Mouse (Mus musculus) cerebellum, adult 2 months (tissue): ENCODE measurements around the gene Plbd1. TPM values are rescaled to one million over a fixed set of nuclear protein-coding genes. Genes with fewer than 3 reads are reported as not detected.

ENCODE experiments used
- DNase-seq, 2 experiments: peaks; one replicate each; pipeline ENCODE4 v3.0.0; 2021
- H3K27ac ChIP-seq: fragments of 200-500 bp; 2 replicates; pipeline ENCODE4 v1.5.1; 2012; ENCODE audit warnings: low read length, control low read depth, inconsistent platforms; ENCODE audit not compliant: insufficient read depth
- H3K27me3 ChIP-seq: fragments of 200-500 bp; 2 replicates; pipeline ENCODE4 v1.6.1; 2012; ENCODE audit warnings: inconsistent platforms, mild to moderate bottlenecking, low read length, moderate library complexity; ENCODE audit not compliant: control insufficient read depth, insufficient read depth
- H3K4me1 ChIP-seq: fragments of 200-500 bp; 2 replicates; pipeline ENCODE4 v1.6.1; 2011; ENCODE audit warnings: low read length; ENCODE audit not compliant: control insufficient read depth, insufficient read depth
- H3K4me3 ChIP-seq: fragments of 200-500 bp; replicated peaks from 2 replicates; pipeline ENCODE3; 2011; ENCODE audit warnings: mild to moderate bottlenecking, low read depth, low read length, control low read depth; ENCODE audit not compliant: insufficient read depth
- CTCF ChIP-seq: fragments of 200-500 bp; IDR thresholded peaks from 2 replicates; pipeline ENCODE4 v1.5.1; 2011; ENCODE audit warnings: low read depth, mild to moderate bottlenecking, control low read depth, low read length, moderate library complexity, borderline replicate concordance; ENCODE audit not compliant: insufficient read depth
- POLR2A ChIP-seq: fragments of 200-500 bp; IDR thresholded peaks from 2 replicates; pipeline ENCODE4 v1.6.1; 2011; ENCODE audit warnings: low read length, control low read depth, borderline replicate concordance; ENCODE audit not compliant: insufficient read depth
- WGBS: fragments of 180-500 bp; shearing (Covaris S2); methylation state at CpG from one replicate; pipeline ENCODE4 v1.1.7; 2018; 5-methylcytosine and 5-hydroxymethylcytosine counted together
- polyA plus RNA-seq: library from polyadenylated mRNA; depleted of rRNA; stranded (reverse); fragments of >200 nt; gene quantifications from 2 replicates; pipeline ENCODE4 v1.2.3, GENCODE M21; 2012

The Plbd1 gene
- polyA plus RNA-seq, 1 experiment = 0.15 TPM

- no peak for DNase-seq
- H3K4me1 ChIP-seq = no peaks in the 10 kb centered on the region
- H3K4me3 ChIP-seq = no peak overlapping the region
- H3K27ac ChIP-seq = no peak overlapping the region
- WGBS = 90% methylated on average over 12 of the region's 12 CpGs
- TF ChIP-seq POLR2A = no peak
- no peak for TF ChIP-seq CTCF
- no peaks in the 10 kb centered on the region for H3K27me3 ChIP-seq
Observed at GRCm38 (mm10) chr6:136625421-136625820, 36.3 kb downstream of the Plbd1 start.

DNA sequence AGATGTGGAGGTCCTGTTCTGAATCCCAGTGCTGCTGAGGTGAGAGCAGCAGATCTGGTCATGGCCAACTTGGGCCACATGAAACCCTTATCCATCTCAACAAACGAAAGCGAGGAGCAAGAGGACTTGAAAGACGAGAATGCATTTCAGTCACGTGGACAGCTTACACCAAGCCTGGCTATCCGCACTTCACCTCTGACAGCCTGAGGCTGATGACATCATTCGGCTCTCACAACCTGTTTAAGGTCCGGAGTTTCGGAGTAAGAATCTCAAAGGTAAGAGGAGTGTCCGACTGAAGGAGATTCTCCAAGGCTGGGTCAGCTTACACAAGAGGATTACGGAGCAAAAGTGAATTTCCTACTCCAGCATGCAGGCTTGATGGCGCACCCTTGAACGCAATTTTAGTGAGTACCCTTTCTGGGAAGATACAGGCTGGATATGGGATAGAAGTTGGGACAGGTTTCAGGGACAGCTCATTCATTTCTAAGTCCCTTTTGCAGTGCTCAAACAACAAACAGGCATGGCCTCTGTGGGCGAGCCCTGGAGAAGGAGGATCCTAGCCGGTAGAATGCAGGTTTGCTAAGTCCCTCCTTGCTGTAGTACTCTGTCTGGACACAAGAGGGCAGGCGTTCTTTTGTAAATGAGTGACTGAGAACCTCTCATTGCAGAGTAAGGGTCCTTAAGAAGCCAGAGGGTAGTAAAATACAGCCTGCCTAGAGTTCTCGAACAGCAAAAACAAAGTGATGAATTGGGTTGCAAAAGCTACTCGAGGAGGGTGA lies 41.2 kb downstream of the Plbd1 start:
- 64% methylated on average over 17 of the region's 17 CpGs for WGBS
- no peaks in the 10 kb centered on the region for H3K4me1 ChIP-seq
- H3K27ac ChIP-seq = no peak overlapping the region
- peak; percentile 61 to 71 for DNase-seq
- TF ChIP-seq POLR2A = no peak
- peak; percentile 54; the same call in 1 of the 2 replicates for TF ChIP-seq CTCF
- H3K27me3 ChIP-seq = no peaks in the 10 kb centered on the region
- H3K4me3 ChIP-seq = no peak overlapping the region

GRCm38 (mm10) chr6:136614156-136614555 lies 47.6 kb downstream of the Plbd1 start:
- H3K4me3 ChIP-seq = no peak overlapping the region
- peaks cover 22% of the 10 kb centered on the region for H3K4me1 ChIP-seq
- peak; percentile 87 to 91 for DNase-seq
- peak overlapping the region; percentile 75 for H3K27ac ChIP-seq
- TF ChIP-seq POLR2A (no peak), CTCF (peak; percentile 19; the same call in 1 of the 2 replicates)
- WGBS = 14% methylated on average over 3 of the region's 3 CpGs
- H3K27me3 ChIP-seq = no peaks in the 10 kb centered on the region

GRCm38 (mm10) chr6:136612312-136612711 lies 49.4 kb downstream of the Plbd1 start:
- no peak for DNase-seq
- TF ChIP-seq POLR2A = no peak
- no peak for TF ChIP-seq CTCF
- Histone ChIP-seq H3K4me3 (no peak overlapping the region), H3K4me1 (peaks cover 22% of the 10 kb centered on the region), H3K27ac (no peak overlapping the region), H3K27me3 (no peaks in the 10 kb centered on the region)
- 97% methylated on average over 3 of the region's 3 CpGs for WGBS

- no peaks in the 10 kb centered on the region for H3K27me3 ChIP-seq
- H3K27ac ChIP-seq = no peak overlapping the region
- TF ChIP-seq POLR2A (no peak), CTCF (no peak)
- H3K4me1 ChIP-seq = peaks cover 22% of the 10 kb centered on the region
- DNase-seq = peak; percentile 63 to 64
- 55% methylated on average over 17 of the region's 17 CpGs for WGBS
- no peak overlapping the region for H3K4me3 ChIP-seq
Observed at GRCm38 (mm10) chr6:136611351-136612215, 50.1 kb downstream of the Plbd1 start.

DNA sequence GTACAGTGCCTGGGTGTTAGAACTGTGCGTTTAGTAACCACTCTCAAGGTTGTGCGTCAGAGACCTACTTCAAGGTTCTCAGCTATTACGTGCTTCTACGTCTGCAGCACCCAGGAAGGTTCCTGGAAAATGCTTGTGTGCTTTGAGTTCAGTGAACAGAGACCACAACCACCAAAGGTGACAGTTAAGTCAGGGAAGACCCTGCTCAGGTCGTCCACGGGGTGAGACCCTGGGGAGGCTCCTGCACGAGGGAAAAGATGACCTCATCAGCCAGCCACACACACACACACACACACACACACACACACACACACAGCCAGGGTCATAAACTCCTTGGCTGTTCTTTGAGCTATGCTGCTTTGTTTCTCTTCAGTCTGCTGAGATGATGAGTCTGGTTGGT lies 59.1 kb downstream of the Plbd1 start:
- Histone ChIP-seq H3K27me3 (no peaks in the 10 kb centered on the region), H3K27ac (no peak overlapping the region)
- WGBS = 86% methylated on average over 7 of the region's 7 CpGs

GRCm38 (mm10) chr6:136594541-136594940 lies 67.2 kb downstream of the Plbd1 start:
- 84% methylated on average over 4 of the region's 4 CpGs for WGBS
- H3K27me3 ChIP-seq = no peaks in the 10 kb centered on the region
- TF ChIP-seq CTCF = no peak
- no peak for TF ChIP-seq POLR2A
- H3K4me1 ChIP-seq = no peaks in the 10 kb centered on the region
- H3K4me3 ChIP-seq = no peak overlapping the region
- DNase-seq = no peak
- no peak overlapping the region for H3K27ac ChIP-seq

More for the DNA sequence above, 59.1 kb downstream of the Plbd1 start:
- Histone ChIP-seq H3K4me1 (no peaks in the 10 kb centered on the region), H3K4me3 (no peak overlapping the region)
- DNase-seq = no peak
- TF ChIP-seq POLR2A (no peak), CTCF (no peak)
